Mouse (Mus musculus): ENCODE results near the gene Pbld1.
"Not testable (repeated sequence)": the region's sequence is repeated elsewhere in the genome, so short reads cannot be mapped to it uniquely, and the experiment has no call there.

The Pbld1 gene

GRCm38 (mm10) chr10:63039867-63040628 lies 19.9 kb upstream of the Pbld1 start:
- no peak for DNase-seq (ENCODE audit: low spot score)

GRCm38 (mm10) chr10:63043154-63043553 lies 16.8 kb upstream of the Pbld1 start:
- no peak for DNase-seq (ENCODE audit: low spot score)

GRCm38 (mm10) chr10:63047751-63048150 lies 12.2 kb upstream of the Pbld1 start:
- no peak for DNase-seq (ENCODE audit: low spot score)

GRCm38 (mm10) chr10:63049106-63049505 lies 10.9 kb upstream of the Pbld1 start:
- no peak for DNase-seq (ENCODE audit: low spot score)

GRCm38 (mm10) chr10:63051267-63051666 lies 8.7 kb upstream of the Pbld1 start:
- DNase-seq (ENCODE audit: low spot score): no peak

GRCm38 (mm10) chr10:63052011-63052410 lies 8.0 kb upstream of the Pbld1 start:
- no peak for DNase-seq (ENCODE audit: low spot score)

- DNase-seq (ENCODE audit: low spot score): no peak
These were observed 7.0 kb upstream of the Pbld1 start for GRCm38 (mm10) chr10:63053007-63053406.

- not testable (repeated sequence) for DNase-seq (ENCODE audit: low spot score)
These were observed 5.9 kb upstream of the Pbld1 start for GRCm38 (mm10) chr10:63054071-63054470.

- DNase-seq (ENCODE audit: low spot score): no peak
These were observed 5.4 kb upstream of the Pbld1 start for GRCm38 (mm10) chr10:63054586-63054985.

- no peak for DNase-seq (ENCODE audit: low spot score)
These were observed 2.8 kb upstream of the Pbld1 start for GRCm38 (mm10) chr10:63056966-63057750.

GRCm38 (mm10) chr10:63060406-63060805 lies 444 bp downstream of the Pbld1 start:
- DNase-seq (ENCODE audit: low spot score): peak; percentile 21

GRCm38 (mm10) chr10:63061266-63061665 lies 1.3 kb downstream of the Pbld1 start:
- no peak for DNase-seq (ENCODE audit: low spot score)

GRCm38 (mm10) chr10:63062696-63063095 lies 2.7 kb downstream of the Pbld1 start:
- no peak for DNase-seq (ENCODE audit: low spot score)

GRCm38 (mm10) chr10:63063365-63063764 lies 3.4 kb downstream of the Pbld1 start:
- no peak for DNase-seq (ENCODE audit: low spot score)

GRCm38 (mm10) chr10:63064516-63064915 lies 4.6 kb downstream of the Pbld1 start:
- DNase-seq (ENCODE audit: low spot score): no peak

- peak; percentile 8 for DNase-seq (ENCODE audit: low spot score)
These were observed 5.6 kb downstream of the Pbld1 start for GRCm38 (mm10) chr10:63065561-63065960.

GRCm38 (mm10) chr10:63065988-63066387 lies 6.0 kb downstream of the Pbld1 start:
- DNase-seq (ENCODE audit: low spot score): peak; percentile 79

- no peak for DNase-seq (ENCODE audit: low spot score)
These were observed 26.3 kb downstream of the Pbld1 start for GRCm38 (mm10) chr10:63086304-63086703.

- peak; percentile 6 for DNase-seq (ENCODE audit: low spot score)
These were observed 29.3 kb downstream of the Pbld1 start for GRCm38 (mm10) chr10:63089103-63089757.

GRCm38 (mm10) chr10:63089758-63090571 lies 30.0 kb downstream of the Pbld1 start:
- peak; percentile 40 for DNase-seq (ENCODE audit: low spot score)

GRCm38 (mm10) chr10:63091915-63092314 lies 32.0 kb downstream of the Pbld1 start:
- DNase-seq (ENCODE audit: low spot score): no peak
